Mouse (Mus musculus) forebrain, embryonic 16.5 days (tissue): ENCODE measurements around the gene Zfp408. TPM values are rescaled to one million over a fixed set of nuclear protein-coding genes. Genes with fewer than 3 reads are reported as not detected.

Experiments
- ATAC-seq: fragments of 200-750 bp; cut with Nextera tagmentation; 2 replicates; pipeline ENCODE4 v1.8.0; 2017; ENCODE audit warnings: mild to moderate bottlenecking, moderate library complexity
- H3K27ac ChIP-seq: fragments of 300-500 bp; sonication (generic); 2 replicates; pipeline ENCODE4 v1.5.1; 2014; ENCODE audit warnings: low read length, control low read depth
- H3K27me3 ChIP-seq: fragments of 300-500 bp; sonication (generic); replicated peaks from 2 replicates; pipeline ENCODE4 v1.6.1; 2014; ENCODE audit warnings: low read length; ENCODE audit not compliant: control insufficient read depth, insufficient read depth
- H3K36me3 ChIP-seq: fragments of 300-500 bp; sonication (generic); 2 replicates; pipeline ENCODE4 v1.6.1; 2014; ENCODE audit not compliant: control insufficient read depth, insufficient read depth
- H3K4me1 ChIP-seq: fragments of 300-500 bp; sonication (generic); replicated peaks from 2 replicates; pipeline ENCODE4 v1.6.1; 2014; ENCODE audit warnings: low read length; ENCODE audit not compliant: control insufficient read depth, insufficient read depth
- H3K4me2 ChIP-seq: fragments of 300-500 bp; sonication (generic); 2 replicates; pipeline ENCODE4 v1.6.1; 2014; ENCODE audit warnings: mild to moderate bottlenecking, low read length, control low read depth
- H3K4me3 ChIP-seq: fragments of 300-500 bp; sonication (generic); replicated peaks from 2 replicates; pipeline ENCODE4 v1.5.1; 2014; ENCODE audit warnings: mild to moderate bottlenecking, low read length, control low read depth
- H3K9ac ChIP-seq: fragments of 300-500 bp; sonication (generic); replicated peaks from 2 replicates; pipeline ENCODE4 v1.6.1; 2014; ENCODE audit warnings: low read depth, low read length, control low read depth
- H3K9me3 ChIP-seq: fragments of 300-500 bp; sonication (generic); 2 replicates; pipeline ENCODE4 v1.6.1; 2016; ENCODE audit warnings: low read length; ENCODE audit not compliant: control insufficient read depth
- WGBS: fragments of 180-500 bp; shearing (Covaris S2); extraction: QIAGEN DNeasy Blood & Tissue Kit; methylation state at CpG from one replicate; pipeline ENCODE4 v1.1.7; 2014; 5-methylcytosine and 5-hydroxymethylcytosine counted together
- polyA plus RNA-seq: library from polyadenylated mRNA; unstranded; fragments of >200 nt; fragmentation: Nextera tagmentation; extraction: Ambion mirVana; gene quantifications from 2 replicates; pipeline ENCODE4 v1.2.1, GENCODE M21; 2015

Gene Zfp408
- polyA plus RNA-seq, 1 experiment from 2014 or later = 16.2 TPM

DNA sequence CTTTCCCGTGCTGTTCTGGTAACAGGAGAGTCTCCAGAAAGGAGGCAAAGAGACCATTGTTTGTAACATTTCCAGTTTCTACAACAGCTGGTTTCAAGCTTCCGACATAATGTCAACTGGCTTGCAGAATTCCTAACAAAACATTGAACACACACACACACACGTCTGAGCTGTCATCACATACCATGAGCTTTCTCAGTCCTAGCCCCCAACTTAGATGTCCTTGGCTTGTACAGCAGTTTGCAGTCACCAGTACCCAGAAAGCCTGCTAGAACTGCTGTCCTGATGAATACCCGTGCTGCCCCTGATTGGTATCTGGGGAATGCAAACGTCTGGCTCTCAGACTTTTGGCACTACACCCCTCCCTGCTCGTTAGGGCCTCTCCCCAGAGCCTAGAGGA, 6.2 kb upstream of the Zfp408 start:
- no peaks in the 10 kb centered on the region for H3K27me3 ChIP-seq
- H3K9me3 ChIP-seq = no peaks in the 10 kb centered on the region
- no peak for ATAC-seq
- peaks cover 11% of the 10 kb centered on the region; the same call in 1 of the 2 replicates for H3K36me3 ChIP-seq
- 74% methylated on average over 6 of the region's 6 CpGs for WGBS
- H3K9ac ChIP-seq = no peak overlapping the region
- no peak overlapping the region for H3K4me2 ChIP-seq
- H3K27ac ChIP-seq = no peak overlapping the region
- no peak overlapping the region for H3K4me3 ChIP-seq
- H3K4me1 ChIP-seq = peaks cover 9% of the 10 kb centered on the region

DNA sequence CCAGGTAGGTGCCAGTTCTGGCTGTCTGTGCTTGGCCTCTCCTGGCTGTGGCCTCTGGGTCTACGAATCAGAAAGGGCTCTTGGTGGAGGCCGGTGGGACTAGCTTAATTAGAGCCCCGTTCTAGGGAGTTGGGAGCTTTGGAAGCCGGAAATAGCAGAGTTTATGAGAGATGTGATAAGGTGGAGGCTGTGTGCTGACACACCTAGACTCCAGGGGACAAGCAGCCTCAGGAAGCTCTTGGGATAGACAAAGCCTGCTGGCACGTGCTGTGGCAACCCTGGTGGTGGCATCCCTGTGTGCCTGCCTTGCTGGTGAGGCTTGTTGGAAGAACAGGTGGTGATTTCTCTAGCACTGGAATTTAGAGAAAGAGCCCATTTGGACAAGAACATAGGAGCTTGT, 5.8 kb upstream of the Zfp408 start:
- no peak for ATAC-seq
- H3K4me2 ChIP-seq = no peak overlapping the region

GRCm38 (mm10) chr2:91652863-91653262, 3.3 kb upstream of the Zfp408 start:
- Histone ChIP-seq H3K36me3 (peaks cover 11% of the 10 kb centered on the region; the same call in 1 of the 2 replicates), H3K9me3 (no peaks in the 10 kb centered on the region), H3K9ac (no peak overlapping the region), H3K4me3 (no peak overlapping the region), H3K27ac (no peak overlapping the region), H3K4me1 (peaks cover 22% of the 10 kb centered on the region), H3K27me3 (no peaks in the 10 kb centered on the region), H3K4me2 (no peak overlapping the region)
- ATAC-seq = no peak
- WGBS = 56% methylated on average over 6 of the region's 6 CpGs

More for the DNA sequence above, 5.8 kb upstream of the Zfp408 start:
- Histone ChIP-seq H3K27ac (no peak overlapping the region), H3K4me1 (peaks cover 14% of the 10 kb centered on the region), H3K27me3 (no peaks in the 10 kb centered on the region), H3K9me3 (no peaks in the 10 kb centered on the region), H3K4me3 (no peak overlapping the region), H3K36me3 (peaks cover 11% of the 10 kb centered on the region; the same call in 1 of the 2 replicates), H3K9ac (no peak overlapping the region)
- 93% methylated on average over 5 of the region's 5 CpGs for WGBS

DNA sequence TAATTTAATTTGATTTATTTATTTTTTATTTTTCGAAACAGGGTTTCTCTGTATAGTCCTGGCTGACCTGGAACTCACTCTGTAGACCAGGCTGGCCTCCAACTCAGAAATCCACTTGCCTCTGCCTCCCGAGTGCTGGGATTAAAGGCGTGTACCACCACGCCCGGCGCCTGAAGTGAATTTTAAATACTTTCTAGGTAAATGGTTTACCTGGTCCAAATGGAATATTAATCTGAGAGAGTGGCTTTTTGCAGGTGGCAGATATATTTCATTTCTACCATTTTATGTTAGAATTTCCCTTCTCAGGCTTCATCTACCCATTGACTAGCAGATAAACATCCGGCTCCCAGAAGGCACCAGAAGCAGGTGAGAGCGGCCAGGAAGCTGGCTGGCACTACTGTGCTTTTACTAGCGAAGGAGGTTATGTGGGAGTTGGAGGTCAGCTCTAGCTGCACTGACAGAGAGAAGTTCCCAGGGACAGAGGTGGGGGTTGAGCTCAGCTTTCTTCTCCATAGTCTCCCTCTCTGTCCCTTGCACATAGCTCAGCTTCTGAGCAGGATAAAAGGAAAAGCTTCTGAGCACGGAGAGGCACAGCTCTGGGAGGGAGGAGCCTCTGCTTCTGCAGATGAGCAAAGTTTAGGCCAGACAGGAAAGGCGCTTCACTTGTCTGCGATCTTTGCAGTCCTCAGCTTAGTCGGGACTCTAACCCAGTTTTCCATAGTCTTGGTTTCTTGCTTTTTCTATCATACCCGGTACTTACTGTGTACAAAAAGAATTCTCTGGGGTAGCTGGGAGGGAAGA, 2.1 kb upstream of the Zfp408 start:
- H3K9ac ChIP-seq = no peak overlapping the region
- peaks cover 14% of the 10 kb centered on the region for H3K36me3 ChIP-seq
- H3K4me3 ChIP-seq = no peak overlapping the region
- peaks cover 22% of the 10 kb centered on the region for H3K4me1 ChIP-seq
- 90% methylated on average over 14 of the region's 14 CpGs for WGBS
- no peaks in the 10 kb centered on the region for H3K9me3 ChIP-seq
- no peak for ATAC-seq
- H3K27ac ChIP-seq = no peak overlapping the region
- no peaks in the 10 kb centered on the region for H3K27me3 ChIP-seq
- H3K4me2 ChIP-seq = no peak overlapping the region

DNA sequence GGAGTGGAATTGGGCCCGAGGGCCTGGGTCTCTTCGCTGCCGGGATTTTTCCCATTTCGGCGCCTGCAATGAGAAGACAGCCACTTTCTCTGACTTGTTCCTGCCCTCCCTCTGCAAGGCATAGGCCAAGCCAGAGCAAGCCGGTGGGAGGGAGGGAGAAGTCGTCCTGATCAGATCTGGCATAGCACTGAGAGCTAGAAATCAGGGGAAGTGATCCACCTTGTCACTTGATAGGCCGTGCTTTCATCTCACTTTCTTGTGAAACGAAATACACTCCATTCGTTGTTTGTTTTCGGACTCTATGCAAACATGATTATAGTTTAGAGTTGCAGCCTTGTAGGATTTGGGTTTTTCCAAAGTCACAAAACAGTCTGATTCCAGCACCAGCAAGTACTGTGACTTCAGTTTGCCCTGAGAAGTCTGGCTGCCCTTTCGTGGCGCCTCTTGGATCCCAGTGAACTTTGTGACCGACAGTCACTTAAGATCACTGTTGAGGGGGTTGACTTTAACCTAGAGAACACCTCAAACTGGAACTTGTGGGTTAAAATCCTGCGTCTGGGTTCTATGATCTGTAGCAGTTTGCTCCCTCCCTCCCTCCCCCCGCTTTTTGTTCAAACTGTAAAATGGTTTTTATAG, 887 bp upstream of the Zfp408 start:
- peaks cover 18% of the 10 kb centered on the region for H3K36me3 ChIP-seq

GRCm38 (mm10) chr2:91649152-91649551, 439 bp downstream of the Zfp408 start:
- no peak; the same call in 1 of the 2 replicates for ATAC-seq

More for the DNA sequence above, 887 bp upstream of the Zfp408 start:
- H3K27ac ChIP-seq = peak overlapping the region; percentile 62
- H3K4me2 ChIP-seq = peak overlapping the region; percentile 84
- peak overlapping the region; percentile 80 for H3K9ac ChIP-seq
- peak overlapping the region; percentile 72 for H3K4me3 ChIP-seq
- no peaks in the 10 kb centered on the region for H3K9me3 ChIP-seq
- peaks cover 22% of the 10 kb centered on the region for H3K4me1 ChIP-seq
- H3K27me3 ChIP-seq = no peaks in the 10 kb centered on the region
- peak; percentile 54 for ATAC-seq
- 17% methylated on average over 16 of the region's 16 CpGs for WGBS

GRCm38 (mm10) chr2:91646733-91647132, 2.9 kb downstream of the Zfp408 start:
- H3K4me1 ChIP-seq = peaks cover 20% of the 10 kb centered on the region
- WGBS = 17% methylated on average over 1 of the region's 1 CpGs
- H3K9ac ChIP-seq = no peak overlapping the region
- peaks cover 29% of the 10 kb centered on the region for H3K36me3 ChIP-seq
- H3K27me3 ChIP-seq = no peaks in the 10 kb centered on the region
- H3K9me3 ChIP-seq = no peaks in the 10 kb centered on the region
- H3K27ac ChIP-seq = no peak overlapping the region
- no peak overlapping the region for H3K4me3 ChIP-seq
- H3K4me2 ChIP-seq = no peak overlapping the region
- no peak for ATAC-seq

More at GRCm38 (mm10) chr2:91649152-91649551, 439 bp downstream of the Zfp408 start:
- 4% methylated on average over 15 of the region's 15 CpGs for WGBS
- Histone ChIP-seq H3K27me3 (no peaks in the 10 kb centered on the region), H3K4me2 (peak overlapping the region; percentile 100), H3K27ac (peak overlapping the region; percentile 90), H3K9me3 (no peaks in the 10 kb centered on the region), H3K4me1 (peaks cover 22% of the 10 kb centered on the region), H3K4me3 (peak overlapping the region; percentile 72), H3K9ac (peak overlapping the region; percentile 87), H3K36me3 (peaks cover 26% of the 10 kb centered on the region)

GRCm38 (mm10) chr2:91645811-91646210, 3.8 kb downstream of the Zfp408 start:
- Histone ChIP-seq H3K27me3 (no peaks in the 10 kb centered on the region), H3K36me3 (peaks cover 29% of the 10 kb centered on the region), H3K27ac (no peak overlapping the region), H3K9ac (no peak overlapping the region), H3K4me3 (no peak overlapping the region), H3K9me3 (no peaks in the 10 kb centered on the region), H3K4me1 (peaks cover 12% of the 10 kb centered on the region), H3K4me2 (no peak overlapping the region)
- no peak for ATAC-seq
- 94% methylated on average over 11 of the region's 11 CpGs for WGBS

DNA sequence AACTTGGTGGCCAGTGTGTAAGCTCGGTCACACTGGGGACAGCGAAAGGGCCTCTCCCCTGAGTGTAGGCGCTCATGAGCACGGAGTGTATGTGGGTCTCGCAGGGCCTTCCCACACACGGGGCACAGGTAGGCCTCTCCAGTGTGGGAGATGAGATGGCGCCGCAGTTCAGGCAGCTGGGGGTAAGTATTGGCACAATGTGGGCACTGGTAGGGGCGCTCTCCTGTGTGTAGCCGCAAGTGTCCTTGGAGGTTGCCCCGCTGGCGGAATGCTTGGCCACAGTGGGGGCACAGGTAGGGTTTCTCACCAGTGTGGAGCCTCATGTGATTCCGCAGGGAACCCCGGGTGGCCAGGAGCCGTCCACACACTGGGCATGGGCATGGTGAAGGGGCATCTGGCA, 4.2 kb downstream of the Zfp408 start:
- Histone ChIP-seq H3K9me3 (no peaks in the 10 kb centered on the region), H3K4me3 (no peak overlapping the region), H3K27me3 (no peaks in the 10 kb centered on the region), H3K4me1 (peaks cover 8% of the 10 kb centered on the region), H3K27ac (no peak overlapping the region), H3K4me2 (no peak overlapping the region), H3K36me3 (peaks cover 29% of the 10 kb centered on the region), H3K9ac (no peak overlapping the region)
- ATAC-seq = no peak
- WGBS = 97% methylated on average over 15 of the region's 15 CpGs
